ENCODE assay signal across 11 mouse cellular contexts in genomic region chr14:25492567-25493279, GRCm38 (mm10). TPM values are rescaled to one million over a fixed set of nuclear protein-coding genes. Genes with fewer than 3 reads are reported as not detected.
DNase-seq lines count a peak whose midpoint lies in the region; ATAC-seq and TF ChIP-seq lines count a peak whose summit lies in the region.
"Had no signal": no experiment of that assay in that cellular context is flagged by ENCODE, and none has a peak within 500 bp of the region (broad histone marks: within the 10 kb centered on the region; RNA-seq: fewer than 3 reads in every experiment).

No protein-coding gene starts in this region.

- H3K36me3 ChIP-seq in neural tube, embryonic 11.5 days (ENCODE audit: control insufficient read depth, insufficient read depth, low read length): no peaks in the 10 kb centered on the region; the same call in 1 of the 2 replicates
- no peaks in the 10 kb centered on the region for H3K36me3 ChIP-seq in liver, embryonic 15.5 days (replicated peaks)
- H3K36me3 ChIP-seq in stomach, embryonic 16.5 days (ENCODE audit: control insufficient read depth, insufficient read depth, low read length): no peaks in the 10 kb centered on the region
- H3K36me3 ChIP-seq: embryonic facial prominence, embryonic 15.5 days; lung, embryonic 15.5 days had no signal

- peaks cover 90% of the 10 kb centered on the region for H3K4me1 ChIP-seq in cerebellum, adult 2 months (ENCODE audit: control insufficient read depth, insufficient read depth, low read length)
- peaks cover 57% of the 10 kb centered on the region for H3K4me1 ChIP-seq in neural tube, embryonic 11.5 days (ENCODE audit: control insufficient read depth, insufficient read depth, low read length)
- peaks cover 100% of the 10 kb centered on the region for H3K4me1 ChIP-seq in liver, embryonic 15.5 days (replicated peaks)
- H3K4me1 ChIP-seq in stomach, embryonic 16.5 days (ENCODE audit: control insufficient read depth, insufficient read depth, low read length): peaks cover 60% of the 10 kb centered on the region

- 44% methylated on average over 11 of the region's 11 CpGs for WGBS in cerebellum, adult 2 months
- 82% methylated on average over 11 of the region's 11 CpGs for WGBS in neural tube, embryonic 11.5 days
- WGBS in liver, embryonic 15.5 days (ENCODE audit: insufficient replicate concordance): 51% methylated on average over 11 of the region's 11 CpGs
- 77% methylated on average over 11 of the region's 11 CpGs for WGBS in stomach, embryonic 16.5 days

- peak overlapping the region; percentile 36 for H3K27ac ChIP-seq in cerebellum, adult 2 months (ENCODE audit: insufficient read depth, low read length)
- H3K27ac ChIP-seq in neural tube, embryonic 11.5 days (ENCODE audit: low read depth, low read length): peak overlapping the region; percentile 63; the same call in 1 of the 2 replicates
- peak overlapping the region; percentile 12; the same call in 1 of the 2 replicates for H3K27ac ChIP-seq in liver, embryonic 15.5 days (replicated peaks)
- peak overlapping the region; percentile 3; the same call in 1 of the 2 replicates for H3K27ac ChIP-seq in stomach, embryonic 16.5 days (ENCODE audit: low read length)
- H3K27ac ChIP-seq: embryonic facial prominence, embryonic 15.5 days; lung, embryonic 15.5 days had no signal

- H3K4me2 ChIP-seq in neural tube, embryonic 11.5 days (ENCODE audit: low read depth): no peak overlapping the region
- peak overlapping the region; percentile 23 for H3K4me2 ChIP-seq in liver, embryonic 15.5 days
- no peak overlapping the region for H3K4me2 ChIP-seq in stomach, embryonic 16.5 days (ENCODE audit: low read depth, low read length)
- H3K4me2 ChIP-seq: embryonic facial prominence, embryonic 15.5 days; lung, embryonic 15.5 days had no signal

- H3K9ac ChIP-seq in neural tube, embryonic 11.5 days (ENCODE audit: low read length): no peak overlapping the region
- H3K9ac ChIP-seq in liver, embryonic 15.5 days: no peak overlapping the region
- no peak overlapping the region for H3K9ac ChIP-seq in stomach, embryonic 16.5 days (ENCODE audit: low read length)
- H3K9ac ChIP-seq: embryonic facial prominence, embryonic 15.5 days; lung, embryonic 15.5 days had no signal

- no peaks in the 10 kb centered on the region for H3K27me3 ChIP-seq in cerebellum, adult 2 months (ENCODE audit: control insufficient read depth, insufficient read depth, low read length)
- H3K27me3 ChIP-seq in neural tube, embryonic 11.5 days (ENCODE audit: control insufficient read depth, insufficient read depth, low read length): no peaks in the 10 kb centered on the region
- H3K27me3 ChIP-seq in liver, embryonic 15.5 days: no peaks in the 10 kb centered on the region
- H3K27me3 ChIP-seq in stomach, embryonic 16.5 days (ENCODE audit: control insufficient read depth, insufficient read depth, low read length): no peaks in the 10 kb centered on the region
- H3K27me3 ChIP-seq: embryonic facial prominence, embryonic 15.5 days; lung, embryonic 15.5 days had no signal

- intact Hi-C loops in left cerebral cortex, postnatal 25 days (cut with DNase I): no loop called here

- no peak for TF ChIP-seq CTCF in cerebellum, adult 2 months (IDR thresholded peaks at IDR 0.05; ENCODE audit: borderline replicate concordance, insufficient read depth, low read depth, low read length)

- no peak overlapping the region for H3K4me3 ChIP-seq in cerebellum, adult 2 months (replicated peaks; ENCODE audit: insufficient read depth, low read depth, low read length)
- no peak overlapping the region for H3K4me3 ChIP-seq in neural tube, embryonic 11.5 days (ENCODE audit: low read depth, low read length)
- no peak overlapping the region for H3K4me3 ChIP-seq in liver, embryonic 15.5 days (replicated peaks)
- no peak overlapping the region for H3K4me3 ChIP-seq in stomach, embryonic 16.5 days (replicated peaks; ENCODE audit: low read length)
- H3K4me3 ChIP-seq: embryonic facial prominence, embryonic 15.5 days; heart, adult 2 months; lung, embryonic 15.5 days had no signal

- TF ChIP-seq POLR2A in cerebellum, adult 2 months (IDR thresholded peaks at IDR 0.05; ENCODE audit: borderline replicate concordance, insufficient read depth, low read length): no peak

- H3K9me3 ChIP-seq in neural tube, embryonic 11.5 days (ENCODE audit: control insufficient read depth, low read length): no peaks in the 10 kb centered on the region
- no peaks in the 10 kb centered on the region for H3K9me3 ChIP-seq in liver, embryonic 15.5 days (replicated peaks)
- no peaks in the 10 kb centered on the region for H3K9me3 ChIP-seq in stomach, embryonic 16.5 days (replicated peaks; ENCODE audit: control insufficient read depth, low read length)
- H3K9me3 ChIP-seq: embryonic facial prominence, embryonic 15.5 days; lung, embryonic 15.5 days had no signal

- ATAC-seq in neural tube, embryonic 11.5 days (ENCODE audit: insufficient read depth, low FRiP score, low TSS enrichment): no peak
- ATAC-seq in liver, embryonic 15.5 days (ENCODE audit: insufficient read depth): peak; percentile 36
- ATAC-seq in stomach, embryonic 16.5 days (ENCODE audit: insufficient read depth, low FRiP score): no peak

- DNase-seq in cerebellum, adult 2 months: peak; percentile 36 to 58
- no peak for DNase-seq in cerebellum, postnatal 36 days
- DNase-seq in neural tube, embryonic 11.5 days (ENCODE audit: low spot score): no peak
- DNase-seq in neural tube, embryonic 10.5 days (ENCODE audit: extremely low spot score, low spot score): no peak
- no peak for DNase-seq in layer of hippocampus, adult 18-20 months (ENCODE audit: low spot score in 2 of 2)
- DNase-seq in left cerebral cortex, postnatal 25 days (ENCODE audit: low spot score in 2 of 2): no peak
- DNase-seq: heart, adult 2 months had no signal

RNA-seq across cellular contexts. Expression of gene Zmiz1, which starts 33.7 kb away (rescaled TPM):
- polyA plus RNA-seq in cerebellum, adult 2 months (2012; rRNA removed): 63.7 and 72.5 TPM in 2 replicates
- 57.4 and 60.2 TPM in 2 replicates for polyA plus RNA-seq in neural tube, embryonic 11.5 days (2014; fragmentation: Nextera tagmentation; extraction: Ambion mirVana)
- 4.3 and 4.9 TPM in 2 replicates for polyA plus RNA-seq in liver, embryonic 15.5 days (2015; fragmentation: Nextera tagmentation; extraction: Ambion mirVana)
- 24.0 and 26.3 TPM in 2 replicates for polyA plus RNA-seq in stomach, embryonic 16.5 days (2015; fragmentation: Nextera tagmentation; extraction: Ambion mirVana)
- 10 to 100 TPM; 86.3 to 88.2 TPM for total RNA-seq in layer of hippocampus, adult 18-20 months (2021)
- total RNA-seq in left cerebral cortex, postnatal 25 days (2021): 10 to 100 TPM; 85.1 to 95.2 TPM

Comparison
In these comparisons a context has a peak if more than half of its experiments do, and no peak if none do; other contexts are left out.
1. DNase-seq: peak in cerebellum, adult 2 months (2 of 2); none in cerebellum, postnatal 36 days (0 of 2), neural tube, embryonic 11.5 days (single experiment), neural tube, embryonic 10.5 days (single experiment), layer of hippocampus, adult 18-20 months (0 of 2) and left cerebral cortex, postnatal 25 days (0 of 2).
2. H3K27ac ChIP-seq: peak in every context shown above with its lines; median percentile 63 in neural tube, embryonic 11.5 days; 36 in cerebellum, adult 2 months; 12 in liver, embryonic 15.5 days; 3 in stomach, embryonic 16.5 days.